Mouse (Mus musculus): ENCODE results near the gene Zmat5. TPM values are rescaled to one million over a fixed set of nuclear protein-coding genes. Genes with fewer than 3 reads are reported as not detected.

Zmat5 gene
- total RNA-seq, 1 experiment, result 32.3 TPM

GRCm38 (mm10) chr11:4718548-4718947 lies 14.1 kb downstream of the Zmat5 start:
- Histone ChIP-seq H3K4me1 (ENCODE audit: control insufficient read depth in 2 of 2, insufficient read depth in 2 of 2, low read length in 2 of 2, poor library complexity in 1 of 2) (peaks cover 2 to 9% of the 10 kb centered on the region in 2 experiments; a peak in 1 of 4 replicates), H3K36me3 (ENCODE audit: control insufficient read depth, insufficient read depth, low read length, poor library complexity, severe bottlenecking) (no peaks in the 10 kb centered on the region), H3K27ac (ENCODE audit: insufficient read depth, low read depth, low read length, poor library complexity, severe bottlenecking) (no peak overlapping the region), H3K4me3 (ENCODE audit: insufficient read depth in 1 of 2, low read depth in 1 of 2, low read length in 2 of 2, poor library complexity in 1 of 2, severe bottlenecking in 1 of 2) (no peak overlapping the region), H3K9ac (ENCODE audit: insufficient read depth, low read depth, low read length, poor library complexity, severe bottlenecking) (no peak overlapping the region), H3K9me3 (ENCODE audit: control insufficient read depth, insufficient read depth, low read depth, low read length) (no peaks in the 10 kb centered on the region)
- DNase-seq (ENCODE audit: low read depth, low spot score), result no peak
- in situ Hi-C loops (cut with MboI; ENCODE audit: low sequenced_read_pairs in 2 of 2, unreplicated experiment in 2 of 2), result no loop called here
- TF ChIP-seq ZC3H11A (IDR thresholded peaks at IDR 0.05; ENCODE audit: borderline replicate concordance, low read depth, low read length) (no peak), CHD2 (IDR thresholded peaks at IDR 0.05; ENCODE audit: low read depth, low read length) (no peak), MAFK (IDR thresholded peaks at IDR 0.05; ENCODE audit: insufficient read depth, low read depth, low read length) (no peak), HCFC1 (IDR thresholded peaks at IDR 0.05; ENCODE audit: borderline replicate concordance, insufficient read depth, low read length) (no peak), ZNF384 (IDR thresholded peaks at IDR 0.05; ENCODE audit: low read depth, low read length) (no peak)

DNA sequence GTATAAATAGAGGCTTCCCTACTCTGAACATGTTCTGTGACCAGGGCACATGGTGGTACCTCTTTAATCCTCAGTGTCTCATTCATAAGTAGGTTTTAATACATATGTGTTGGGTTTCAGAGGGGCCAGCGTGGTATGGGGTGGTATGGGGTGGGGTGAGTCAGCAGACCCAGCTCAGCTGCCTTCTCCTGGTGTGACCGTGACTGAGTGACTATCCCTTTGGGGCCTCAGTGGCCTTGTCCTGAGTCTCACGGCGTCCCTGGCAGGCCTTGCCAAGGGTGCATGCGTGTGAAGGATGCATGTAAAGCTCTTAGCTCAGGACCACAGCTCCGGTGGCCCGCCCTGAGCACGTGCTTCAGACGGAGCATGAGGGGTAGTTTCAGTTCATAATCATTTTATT lies 15.5 kb downstream of the Zmat5 start:
- H3K27ac ChIP-seq (ENCODE audit: insufficient read depth, low read depth, low read length, poor library complexity, severe bottlenecking), result no peak overlapping the region
- H3K4me1 ChIP-seq (ENCODE audit: control insufficient read depth in 2 of 2, insufficient read depth in 2 of 2, low read length in 2 of 2, poor library complexity in 1 of 2), result peaks cover 2 to 9% of the 10 kb centered on the region in 2 experiments; a peak in 1 of 4 replicates
- in situ Hi-C loops (cut with MboI; ENCODE audit: low sequenced_read_pairs in 2 of 2, unreplicated experiment in 2 of 2), result no loop called here
- no peaks in the 10 kb centered on the region for H3K36me3 ChIP-seq (ENCODE audit: control insufficient read depth, insufficient read depth, low read length, poor library complexity, severe bottlenecking)
- no peak for DNase-seq (ENCODE audit: low read depth, low spot score)
- H3K9me3 ChIP-seq (ENCODE audit: control insufficient read depth, insufficient read depth, low read depth, low read length), result no peaks in the 10 kb centered on the region
- no peak overlapping the region for H3K4me3 ChIP-seq (ENCODE audit: insufficient read depth in 1 of 2, low read depth in 1 of 2, low read length in 2 of 2, poor library complexity in 1 of 2, severe bottlenecking in 1 of 2)
- TF ChIP-seq HCFC1 (IDR thresholded peaks at IDR 0.05; ENCODE audit: borderline replicate concordance, insufficient read depth, low read length) (no peak), MAFK (IDR thresholded peaks at IDR 0.05; ENCODE audit: insufficient read depth, low read depth, low read length) (no peak), ZNF384 (IDR thresholded peaks at IDR 0.05; ENCODE audit: low read depth, low read length) (no peak), CHD2 (IDR thresholded peaks at IDR 0.05; ENCODE audit: low read depth, low read length) (no peak), ZC3H11A (IDR thresholded peaks at IDR 0.05; ENCODE audit: borderline replicate concordance, low read depth, low read length) (no peak)
- H3K9ac ChIP-seq (ENCODE audit: insufficient read depth, low read depth, low read length, poor library complexity, severe bottlenecking), result no peak overlapping the region

- Histone ChIP-seq H3K4me1 (ENCODE audit: control insufficient read depth in 2 of 2, insufficient read depth in 2 of 2, low read length in 2 of 2, poor library complexity in 1 of 2) (peaks cover 2 to 9% of the 10 kb centered on the region in 2 experiments; a peak in 1 of 4 replicates), H3K36me3 (ENCODE audit: control insufficient read depth, insufficient read depth, low read length, poor library complexity, severe bottlenecking) (no peaks in the 10 kb centered on the region), H3K9ac (ENCODE audit: insufficient read depth, low read depth, low read length, poor library complexity, severe bottlenecking) (no peak overlapping the region), H3K27ac (ENCODE audit: insufficient read depth, low read depth, low read length, poor library complexity, severe bottlenecking) (no peak overlapping the region), H3K9me3 (ENCODE audit: control insufficient read depth, insufficient read depth, low read depth, low read length) (no peaks in the 10 kb centered on the region), H3K4me3 (ENCODE audit: insufficient read depth in 1 of 2, low read depth in 1 of 2, low read length in 2 of 2, poor library complexity in 1 of 2, severe bottlenecking in 1 of 2) (no peak overlapping the region)
- TF ChIP-seq ZNF384 (IDR thresholded peaks at IDR 0.05; ENCODE audit: low read depth, low read length), result no peak
- no peak for TF ChIP-seq ZC3H11A (IDR thresholded peaks at IDR 0.05; ENCODE audit: borderline replicate concordance, low read depth, low read length)
- no peak for TF ChIP-seq CHD2 (IDR thresholded peaks at IDR 0.05; ENCODE audit: low read depth, low read length)
- TF ChIP-seq MAFK (IDR thresholded peaks at IDR 0.05; ENCODE audit: insufficient read depth, low read depth, low read length), result no peak
- no peak for DNase-seq (ENCODE audit: low read depth, low spot score)
- in situ Hi-C loops (cut with MboI; ENCODE audit: low sequenced_read_pairs in 2 of 2, unreplicated experiment in 2 of 2), result no loop called here
Observed at GRCm38 (mm10) chr11:4720393-4720792, 15.9 kb downstream of the Zmat5 start.

- no peak for DNase-seq (ENCODE audit: low read depth, low spot score)
- Histone ChIP-seq H3K9ac (ENCODE audit: insufficient read depth, low read depth, low read length, poor library complexity, severe bottlenecking) (no peak overlapping the region), H3K9me3 (ENCODE audit: control insufficient read depth, insufficient read depth, low read depth, low read length) (no peaks in the 10 kb centered on the region), H3K4me1 (ENCODE audit: control insufficient read depth in 2 of 2, insufficient read depth in 2 of 2, low read length in 2 of 2, poor library complexity in 1 of 2) (peaks cover 2 to 9% of the 10 kb centered on the region in 2 experiments; a peak in 1 of 4 replicates), H3K27ac (ENCODE audit: insufficient read depth, low read depth, low read length, poor library complexity, severe bottlenecking) (no peak overlapping the region), H3K4me3 (ENCODE audit: insufficient read depth in 1 of 2, low read depth in 1 of 2, low read length in 2 of 2, poor library complexity in 1 of 2, severe bottlenecking in 1 of 2) (no peak overlapping the region), H3K36me3 (ENCODE audit: control insufficient read depth, insufficient read depth, low read length, poor library complexity, severe bottlenecking) (no peaks in the 10 kb centered on the region; the same call in 1 of the 2 replicates)
- in situ Hi-C loops (cut with MboI; ENCODE audit: low sequenced_read_pairs in 2 of 2, unreplicated experiment in 2 of 2), result no loop called here
- no peak for TF ChIP-seq ZC3H11A (IDR thresholded peaks at IDR 0.05; ENCODE audit: borderline replicate concordance, low read depth, low read length)
- no peak for TF ChIP-seq ZNF384 (IDR thresholded peaks at IDR 0.05; ENCODE audit: low read depth, low read length)
- TF ChIP-seq MAFK (IDR thresholded peaks at IDR 0.05; ENCODE audit: insufficient read depth, low read depth, low read length), result no peak
Observed at GRCm38 (mm10) chr11:4720900-4721580, 16.6 kb downstream of the Zmat5 start.
